Mouse (Mus musculus) embryo, embryonic 10 days (tissue): Measurements from ENCODE around the gene Neurog1.

ENCODE experiments used
- DNase-seq: peaks from one replicate; pipeline ENCODE4 v3.0.0-alpha.2; 2015; ENCODE audit warnings: low spot score

The Neurog1 gene

GRCm38 (mm10) chr13:56258196-56259020 is 6.4 kb upstream of the Neurog1 start:
- DNase-seq: peak; percentile 55

DNA sequence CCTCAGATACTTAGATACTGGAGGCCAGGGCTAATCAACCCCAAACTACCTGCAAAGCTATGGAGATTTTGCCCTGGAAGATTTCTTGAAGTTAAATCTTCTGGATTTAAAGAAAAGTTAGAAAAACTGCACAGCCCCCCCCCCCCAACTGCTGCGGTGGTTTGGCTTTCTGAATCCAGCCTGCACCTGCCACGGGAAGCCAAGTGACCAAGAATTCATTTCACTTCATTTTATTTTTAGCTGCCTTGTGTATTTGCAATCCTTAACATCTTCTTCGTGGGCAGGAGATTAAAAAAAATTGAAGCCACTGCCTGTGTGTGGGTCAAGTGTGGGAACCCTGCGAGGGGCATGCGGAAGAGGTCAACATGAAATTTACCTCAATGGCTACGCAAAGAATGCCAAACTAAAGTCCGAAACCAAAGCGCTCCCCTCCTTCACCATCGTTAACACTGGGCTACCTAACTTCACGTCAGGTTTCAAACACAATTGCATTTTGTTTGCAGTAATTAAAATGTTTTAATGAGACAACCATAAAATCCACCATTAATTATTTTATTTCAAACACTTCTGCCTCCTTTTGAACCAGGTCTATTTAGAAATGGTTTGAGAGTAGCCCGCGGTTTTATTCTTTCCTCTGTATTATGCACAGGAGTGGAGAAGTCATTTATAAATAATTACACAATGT is 5.6 kb upstream of the Neurog1 start:
- DNase-seq: no peak

DNA sequence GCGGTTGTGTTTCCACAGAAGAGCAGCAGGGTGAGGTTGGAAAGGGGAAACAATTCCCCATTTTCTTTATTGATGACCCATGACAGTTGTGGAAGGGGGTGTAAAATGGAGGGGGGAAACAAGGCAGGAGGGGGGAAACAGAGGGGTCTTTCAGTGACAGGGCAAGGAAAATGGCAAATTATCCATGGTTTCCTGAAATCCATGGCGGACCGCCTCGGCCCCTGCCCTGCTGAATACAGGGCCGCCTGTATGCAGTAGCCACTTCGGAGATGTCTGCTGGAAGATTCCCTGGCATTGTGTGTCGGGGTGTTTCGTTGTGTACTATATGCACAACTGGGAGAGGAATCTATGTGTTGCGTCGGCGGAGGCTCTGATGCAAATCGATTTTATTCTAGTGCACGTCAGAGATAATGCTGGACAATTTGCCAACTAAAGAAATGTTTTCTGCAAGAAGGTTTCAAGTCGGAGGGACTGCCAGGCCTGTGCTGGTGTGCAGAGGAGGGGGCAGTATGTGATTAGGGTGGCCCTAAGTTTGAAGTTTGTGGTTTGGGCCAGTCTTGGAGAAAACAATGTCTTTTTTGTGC is 4.8 kb upstream of the Neurog1 start:
- DNase-seq: peak; percentile 47

DNA sequence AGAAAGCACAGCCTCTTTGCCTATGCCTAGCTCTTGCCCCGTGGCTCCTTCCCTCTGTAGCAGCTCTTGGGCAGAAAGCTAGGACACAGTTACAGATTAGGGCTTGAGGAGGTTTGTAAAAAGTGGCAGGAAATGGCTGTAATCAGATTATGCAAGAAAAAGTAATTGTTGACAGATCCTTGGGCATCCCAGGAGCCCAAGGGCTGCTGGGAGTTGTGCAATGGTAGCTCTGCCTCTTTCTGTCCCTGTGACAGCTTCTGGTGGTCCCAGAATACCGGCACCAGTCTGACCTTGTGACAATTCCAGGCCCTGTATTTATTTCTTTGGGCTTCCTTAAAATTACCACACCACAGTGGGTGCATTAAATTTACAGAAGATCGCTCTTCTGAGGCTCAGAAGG is 1.4 kb upstream of the Neurog1 start:
- no peak for DNase-seq

DNA sequence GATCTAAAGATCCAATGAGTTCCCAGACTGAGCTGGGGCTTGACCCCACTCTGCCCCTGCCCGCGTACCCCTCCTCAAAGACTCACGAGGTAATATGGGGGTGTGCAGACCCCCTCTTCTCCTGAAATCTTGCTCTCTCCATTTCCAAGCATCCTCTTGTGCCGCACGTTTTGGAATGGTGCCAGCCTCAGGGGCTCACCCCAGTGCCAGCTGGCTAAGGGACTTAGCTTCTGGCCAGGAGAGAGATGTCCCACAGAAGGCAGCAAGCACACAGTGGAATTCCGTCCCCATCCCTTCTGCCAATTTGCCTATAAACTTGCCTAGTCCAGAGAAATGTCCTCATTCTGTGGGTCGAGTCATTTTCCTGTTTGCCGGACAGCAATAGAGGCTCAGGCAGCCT is 820 bp upstream of the Neurog1 start:
- no peak for DNase-seq

DNA sequence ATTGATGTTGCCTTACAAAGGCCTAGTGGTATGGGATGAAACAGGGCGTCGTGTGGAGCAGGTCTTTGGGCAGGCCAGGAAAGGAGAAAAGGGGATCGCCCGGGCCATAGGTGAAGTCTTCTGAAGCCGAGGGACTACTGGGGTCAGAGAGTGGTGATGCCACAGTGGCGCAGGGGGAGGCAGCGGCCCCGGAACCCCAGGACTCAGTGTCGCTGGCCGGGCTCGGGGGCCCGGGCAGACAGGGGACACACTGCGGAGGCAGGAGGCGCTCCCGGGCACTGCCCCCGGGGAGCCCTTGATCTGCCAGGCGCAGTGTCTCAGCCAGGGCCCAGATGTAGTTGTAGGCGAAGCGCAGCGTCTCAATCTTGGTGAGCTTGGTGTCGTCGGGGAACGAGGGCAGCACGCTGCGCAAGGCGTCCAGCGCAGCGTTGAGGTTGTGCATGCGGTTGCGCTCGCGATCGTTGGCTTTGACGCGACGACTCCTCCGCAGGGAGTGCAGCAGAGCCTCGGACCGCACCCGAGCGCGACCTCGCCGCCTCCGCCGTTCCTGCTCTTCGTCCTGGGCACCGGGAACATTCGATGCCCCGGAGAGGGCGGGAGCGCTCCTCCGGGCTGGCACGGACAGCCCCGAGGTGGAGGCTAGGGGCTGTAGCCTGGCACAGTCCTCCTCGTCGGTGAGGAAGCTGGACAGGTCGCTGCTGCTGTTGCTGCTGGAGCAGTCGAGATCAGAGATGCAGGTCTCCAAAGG is 613 bp downstream of the Neurog1 start:
- DNase-seq: peak; percentile 69

GRCm38 (mm10) chr13:56250551-56251161 is 1.3 kb downstream of the Neurog1 start:
- peak; percentile 67 for DNase-seq

DNA sequence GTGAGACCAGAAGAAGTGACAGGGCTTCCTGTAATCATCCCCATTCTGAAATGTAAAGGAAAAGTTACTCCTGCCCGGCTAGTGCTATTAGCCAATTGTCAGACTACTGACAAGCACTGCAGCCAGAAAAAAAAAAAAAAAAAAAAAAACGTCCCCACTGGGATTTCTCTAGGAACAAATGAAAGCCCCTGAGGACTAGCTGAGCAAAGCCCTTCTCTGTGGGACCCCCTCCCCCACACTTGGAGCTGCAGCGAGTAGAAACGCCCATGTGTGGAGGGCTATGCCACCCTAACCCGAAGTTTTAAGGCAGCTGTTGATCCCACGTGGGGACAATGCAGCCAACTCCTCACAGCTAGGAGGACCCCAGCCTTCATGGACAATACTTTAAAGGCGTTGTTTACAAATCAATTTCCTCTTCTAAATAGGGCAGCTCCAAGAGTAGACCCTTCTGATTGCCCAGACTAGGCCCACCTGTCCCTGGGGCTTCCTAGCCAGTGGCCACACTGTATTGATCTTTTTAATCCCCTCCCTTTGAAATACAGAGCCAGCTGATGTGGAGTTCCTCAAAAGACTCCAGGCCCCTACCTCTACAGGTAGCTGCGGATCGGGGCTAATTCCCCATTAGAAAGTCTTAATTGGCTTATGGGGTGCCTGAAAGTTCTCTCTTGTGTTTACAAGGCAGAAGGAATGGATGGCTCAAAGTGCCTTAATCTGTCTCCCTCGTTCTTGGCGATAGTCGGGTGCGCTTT is 2.2 kb downstream of the Neurog1 start:
- no peak for DNase-seq

DNA sequence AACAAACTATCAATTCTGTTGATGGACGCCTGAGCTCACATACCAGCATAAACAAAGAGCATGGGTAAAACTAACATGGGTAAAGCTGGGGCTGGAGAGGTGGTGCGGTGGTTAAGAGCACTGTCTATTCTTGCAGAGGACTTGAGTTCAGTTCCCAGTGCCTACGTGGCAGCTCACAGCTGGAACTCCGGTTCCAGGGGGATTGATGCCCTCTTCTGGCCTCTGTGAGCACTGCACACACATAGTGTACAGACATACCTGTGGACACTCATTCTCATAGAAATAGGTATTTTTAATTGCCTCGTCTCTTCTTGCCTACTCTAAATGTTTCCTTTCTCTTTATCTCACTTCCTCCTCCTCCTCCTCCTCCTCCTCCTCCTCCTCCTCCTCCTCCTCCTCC is 8.9 kb downstream of the Neurog1 start:
- no peak for DNase-seq

- DNase-seq: no peak
Observed at GRCm38 (mm10) chr13:56240012-56240770, 11.8 kb downstream of the Neurog1 start.

GRCm38 (mm10) chr13:56237905-56238304 is 14.1 kb downstream of the Neurog1 start:
- no peak for DNase-seq

GRCm38 (mm10) chr13:56236194-56236593 is 15.8 kb downstream of the Neurog1 start:
- DNase-seq: no peak

- DNase-seq: no peak
Observed at GRCm38 (mm10) chr13:56228790-56229189, 23.2 kb downstream of the Neurog1 start.

DNA sequence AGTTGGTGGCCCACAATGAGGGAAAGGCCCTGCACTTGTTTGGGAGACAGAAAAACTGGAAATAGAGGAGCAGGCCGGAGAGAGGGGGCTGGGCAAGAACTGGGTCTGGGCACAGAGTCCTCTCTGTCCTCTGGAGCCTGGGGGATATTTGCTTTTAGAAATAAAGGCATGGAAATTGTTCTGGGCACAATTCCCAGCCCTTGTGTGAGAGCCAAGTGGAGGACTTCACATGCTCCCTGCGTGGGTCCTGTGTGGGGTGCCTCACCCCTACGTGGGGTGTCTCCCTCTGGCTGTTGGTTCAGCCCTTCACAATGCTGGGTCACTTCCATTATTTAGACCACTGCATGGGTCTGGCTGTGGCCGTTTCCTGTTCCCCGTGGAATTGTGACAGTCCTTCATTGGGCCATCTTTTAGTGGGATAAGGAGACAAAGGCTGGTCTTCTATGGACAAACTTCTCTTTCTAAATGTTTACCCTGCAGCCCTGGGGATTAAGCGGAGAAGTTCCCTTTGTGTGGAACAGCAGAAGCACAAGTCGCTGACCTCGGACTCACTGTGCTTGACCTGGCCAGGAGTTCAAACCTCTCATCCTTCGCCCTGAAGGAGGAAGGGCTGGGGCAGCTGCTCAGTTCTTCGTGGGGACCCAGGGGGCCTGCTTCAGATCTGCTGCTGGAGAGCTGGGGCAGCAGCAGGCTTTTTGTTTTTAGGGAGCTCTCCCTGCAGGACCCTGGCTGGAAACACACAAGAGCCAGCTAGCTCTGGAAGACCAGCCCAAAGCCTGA is 25.6 kb downstream of the Neurog1 start:
- DNase-seq: peak; percentile 51

DNA sequence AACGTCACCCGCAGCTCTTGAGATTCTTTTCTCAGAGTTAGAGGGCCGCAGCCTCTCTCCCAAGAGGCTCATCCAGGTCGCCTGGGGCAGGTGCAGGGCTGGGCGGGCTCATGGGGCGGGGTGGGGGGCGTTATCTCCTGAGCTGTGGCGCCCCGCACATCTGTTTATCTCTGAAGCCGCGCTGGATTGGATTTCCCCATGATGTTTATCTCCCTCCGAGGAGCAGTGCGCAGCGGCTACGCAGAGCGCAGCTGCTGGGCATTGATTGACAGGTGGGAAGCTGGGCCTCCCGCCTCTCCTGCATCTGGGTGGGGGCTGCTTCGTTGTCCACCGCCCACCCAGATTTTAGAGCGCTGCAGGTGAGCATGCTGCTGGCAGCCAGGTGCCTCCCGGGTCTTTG is 28.3 kb downstream of the Neurog1 start:
- DNase-seq: peak; percentile 55

GRCm38 (mm10) chr13:56222849-56223246 is 29.1 kb downstream of the Neurog1 start:
- DNase-seq: no peak

DNA sequence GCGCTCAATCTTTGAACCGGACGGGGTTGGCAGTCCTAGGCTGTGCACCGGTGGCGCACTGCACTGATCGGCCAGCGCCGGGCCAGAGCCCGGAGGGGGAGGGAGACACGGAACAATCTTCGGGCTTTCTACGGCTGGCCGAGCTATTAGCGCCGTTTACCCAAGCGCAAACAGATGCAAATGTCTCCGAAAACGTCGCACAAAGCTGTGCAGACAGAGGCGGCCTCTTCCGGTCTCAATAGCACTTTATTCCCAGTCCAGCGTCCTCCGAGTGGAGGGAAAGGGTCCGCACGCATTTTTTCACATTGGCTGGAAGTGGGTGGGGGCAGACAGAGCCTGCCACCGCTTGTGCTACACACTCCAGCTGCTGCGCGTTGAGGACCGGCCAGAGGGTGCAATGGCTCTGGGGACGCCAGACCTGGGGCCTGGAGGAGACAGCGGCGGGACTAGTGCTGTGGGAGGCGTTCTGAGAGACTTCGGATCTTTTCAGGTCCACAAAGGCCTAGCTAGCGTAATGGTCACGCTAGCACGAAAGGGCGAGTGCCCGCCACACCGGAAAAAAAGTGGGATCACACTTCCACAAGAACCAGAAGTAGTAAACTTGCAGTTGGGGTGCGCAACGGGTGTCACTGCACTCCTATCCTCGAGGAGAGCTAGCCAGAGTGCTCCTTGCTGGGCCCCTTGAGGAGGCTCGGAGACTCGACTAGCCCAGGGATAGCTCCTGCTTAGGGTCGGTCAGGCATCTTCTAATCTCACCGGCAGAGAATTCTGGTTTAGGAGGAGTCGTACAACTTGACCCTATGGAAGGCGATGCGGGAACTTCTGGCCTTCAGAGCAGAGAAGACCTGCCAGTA is 29.7 kb downstream of the Neurog1 start:
- DNase-seq: peak; percentile 75

- peak; percentile 81 for DNase-seq
Observed at GRCm38 (mm10) chr13:56221129-56221910, 30.6 kb downstream of the Neurog1 start.
